7 mouse cellular contexts compared by ENCODE assay signal in genomic region chr4:155774280-155774754, GRCm38 (mm10). TPM values are rescaled to one million over a fixed set of nuclear protein-coding genes. Genes with fewer than 3 reads are reported as not detected.
DNase-seq lines count a peak whose midpoint lies in the region; ATAC-seq lines count a peak whose summit lies in the region.

Vwa1 (minus strand) TSS chr4:155774698.

- H3K36me3 ChIP-seq in intestine, embryonic 14.5 days (ENCODE audit: control insufficient read depth, insufficient read depth, low read length): no peaks in the 10 kb centered on the region
- H3K36me3 ChIP-seq in midbrain, embryonic 11.5 days (ENCODE audit: control insufficient read depth, insufficient read depth, low read length): no peaks in the 10 kb centered on the region

- peak within 1 kb of the TSS; percentile 41 for H3K9ac ChIP-seq in intestine, embryonic 14.5 days (ENCODE audit: low read length)
- peak within 1 kb of the TSS; percentile 42 for H3K9ac ChIP-seq in midbrain, embryonic 11.5 days (ENCODE audit: low read length)

- under 1% methylated on average over 35 of the region's 35 CpGs for WGBS in intestine, embryonic 14.5 days
- WGBS in midbrain, embryonic 11.5 days: 4% methylated on average over 35 of the region's 35 CpGs

- DNase-seq in adrenal gland, postnatal 10 days: peak; percentile 93
- DNase-seq in embryo, embryonic 11.5 days (ENCODE audit: low read depth, low spot score): peak; percentile 78
- DNase-seq in gastrocnemius, postnatal 36 days: peak; percentile 87 to 93
- peak; percentile 93 for DNase-seq in intestine, embryonic 14.5 days (ENCODE audit: low spot score)
- peak; percentile 86 to 87 for DNase-seq in left cerebral cortex, postnatal 36 days (ENCODE audit: low spot score in 2 of 2)
- DNase-seq in midbrain, embryonic 11.5 days (ENCODE audit: low spot score, missing footprints): peak; percentile 95
- peak; percentile 71 for DNase-seq in spleen, adult 12 weeks (ENCODE audit: low spot score)

- peak; percentile 76 for ATAC-seq in intestine, embryonic 14.5 days (replicated peaks; ENCODE audit: low FRiP score, low TSS enrichment, low read depth)
- peak; percentile 41 for ATAC-seq in midbrain, embryonic 11.5 days (ENCODE audit: low FRiP score)

- H3K9me3 ChIP-seq in intestine, embryonic 14.5 days (ENCODE audit: control insufficient read depth, low read length): no peaks in the 10 kb centered on the region
- no peaks in the 10 kb centered on the region for H3K9me3 ChIP-seq in midbrain, embryonic 11.5 days (ENCODE audit: control insufficient read depth, low read length)

- H3K4me1 ChIP-seq in intestine, embryonic 14.5 days (replicated peaks; ENCODE audit: control insufficient read depth, insufficient read depth, low read length): peaks cover 19% of the 10 kb centered on the region
- H3K4me1 ChIP-seq in midbrain, embryonic 11.5 days (ENCODE audit: control insufficient read depth, insufficient read depth, low read length): peaks cover 12% of the 10 kb centered on the region

- no peaks in the 10 kb centered on the region for H3K27me3 ChIP-seq in intestine, embryonic 14.5 days (replicated peaks; ENCODE audit: control insufficient read depth, insufficient read depth, low read length)
- peaks cover 21% of the 10 kb centered on the region for H3K27me3 ChIP-seq in midbrain, embryonic 11.5 days (ENCODE audit: control insufficient read depth, insufficient read depth, low read length)

- peak within 1 kb of the TSS; percentile 93 for H3K4me2 ChIP-seq in intestine, embryonic 14.5 days (ENCODE audit: low read length)
- peak within 1 kb of the TSS; percentile 51 for H3K4me2 ChIP-seq in midbrain, embryonic 11.5 days

- peak within 1 kb of the TSS; percentile 43 for H3K4me3 ChIP-seq in intestine, embryonic 14.5 days (ENCODE audit: low read depth, low read length)
- H3K4me3 ChIP-seq in midbrain, embryonic 11.5 days (ENCODE audit: low read depth, low read length): peak within 1 kb of the TSS; percentile 33

- H3K27ac ChIP-seq in intestine, embryonic 14.5 days (ENCODE audit: low read depth): peak within 1 kb of the TSS; percentile 57
- no peak within 1 kb of the TSS for H3K27ac ChIP-seq in midbrain, embryonic 11.5 days (ENCODE audit: low read depth, low read length)

- intact Hi-C loops in gastrocnemius, postnatal 36 days (cut with DNase I): no loop called here
- intact Hi-C loops in left cerebral cortex, postnatal 36 days (cut with DNase I): loop anchor here (5.0 kb wide), 1 partner anchor 52 kb away; no protein-coding TSS in a partner anchor

RNA-seq across cellular contexts. Expression of gene Vwa1, which starts in this region (rescaled TPM):
- 1 to 10 TPM; 6.6 to 7.9 TPM for total RNA-seq in adrenal gland, postnatal 10 days (2021)
- total RNA-seq in gastrocnemius, postnatal 36 days (2021): 1 to 10 TPM; 4.6 to 4.7 TPM
- polyA plus RNA-seq in intestine, embryonic 14.5 days (2014; fragmentation: Nextera tagmentation; extraction: Ambion mirVana): 16.4 and 16.6 TPM in 2 replicates
- 10 to 100 TPM; 13.1 to 13.4 TPM for total RNA-seq in left cerebral cortex, postnatal 36 days (2021)
- polyA plus RNA-seq in midbrain, embryonic 11.5 days (2014; fragmentation: Nextera tagmentation; extraction: Ambion mirVana): 9.1 and 9.9 TPM in 2 replicates
